Mouse (Mus musculus) ES-E14 (cell line): Measurements from ENCODE around the gene Atf3. TPM values are rescaled to one million over a fixed set of nuclear protein-coding genes. Genes with fewer than 3 reads are reported as not detected.

Source experiments
- DNase-seq: peaks from one replicate; pipeline ENCODE4 v3.0.0-alpha.2; 2013; ENCODE audit warnings: low read depth, low spot score
- H3K27ac ChIP-seq: 2 replicates; pipeline ENCODE4 v1.5.1; 2012; ENCODE audit warnings: low read depth, mild to moderate bottlenecking, low read length, moderate library complexity, mixed read lengths; ENCODE audit not compliant: poor library complexity, insufficient read depth, severe bottlenecking
- H3K36me3 ChIP-seq: 2 replicates; pipeline ENCODE4 v1.6.1; 2012; ENCODE audit warnings: mild to moderate bottlenecking, low read length, moderate library complexity, mixed read lengths; ENCODE audit not compliant: control insufficient read depth, poor library complexity, insufficient read depth, severe bottlenecking
- H3K4me1 ChIP-seq, 2 experiments: fragments of 150-350 bp in 1 of 2; sonication (generic) in 1 of 2; 2 replicates each; pipeline ENCODE4 v1.6.1; 2012; ENCODE audit warnings: low read length in 2 of 2, mild to moderate bottlenecking in 1 of 2, mixed read lengths in 1 of 2; ENCODE audit not compliant: control insufficient read depth in 2 of 2, insufficient read depth in 2 of 2, poor library complexity in 1 of 2
- H3K4me3 ChIP-seq, 2 experiments: fragments of 150-350 bp in 1 of 2; sonication (generic) in 1 of 2; 2 replicates each; pipeline ENCODE4 v1.5.1; 2012; ENCODE audit warnings: low read length in 2 of 2, low read depth in 1 of 2, mild to moderate bottlenecking in 1 of 2, mixed read lengths in 1 of 2; ENCODE audit not compliant: insufficient read depth in 1 of 2, poor library complexity in 1 of 2, severe bottlenecking in 1 of 2
- H3K9ac ChIP-seq: 2 replicates; pipeline ENCODE4 v1.6.1; 2012; ENCODE audit warnings: low read depth, mild to moderate bottlenecking, low read length, mixed read lengths; ENCODE audit not compliant: poor library complexity, insufficient read depth, severe bottlenecking
- H3K9me3 ChIP-seq: fragments of 150-350 bp; sonication (generic); 2 replicates; pipeline ENCODE4 v1.6.1; 2012; ENCODE audit warnings: low read depth, mild to moderate bottlenecking, low read length; ENCODE audit not compliant: control insufficient read depth, insufficient read depth
- CHD2 ChIP-seq: IDR thresholded peaks from 2 replicates; pipeline ENCODE4 v1.6.1; 2014; ENCODE audit warnings: mild to moderate bottlenecking, low read depth, low read length, inconsistent platforms
- HCFC1 ChIP-seq: IDR thresholded peaks from 2 replicates; pipeline ENCODE4 v1.6.1; 2012; ENCODE audit warnings: low read length, inconsistent platforms, borderline replicate concordance; ENCODE audit not compliant: insufficient read depth
- MAFK ChIP-seq: IDR thresholded peaks from 2 replicates; pipeline ENCODE4 v1.6.1; 2014; ENCODE audit warnings: mild to moderate bottlenecking, low read depth, low read length, inconsistent platforms; ENCODE audit not compliant: insufficient read depth
- ZC3H11A ChIP-seq: IDR thresholded peaks from 2 replicates; pipeline ENCODE4 v1.6.1; 2012; ENCODE audit warnings: low read depth, mild to moderate bottlenecking, inconsistent platforms, low read length, borderline replicate concordance
- ZNF384 ChIP-seq: IDR thresholded peaks from 2 replicates; pipeline ENCODE4 v1.6.1; 2012; ENCODE audit warnings: low read depth, low read length, inconsistent platforms
- in situ Hi-C, 2 experiments: fragments of 600-800 bp; cut with MboI; formaldehyde crosslinking; loops; one replicate each; pipeline ENCODE4 v1.15.1; 2025; ENCODE audit warnings: low sequenced_read_pairs in 2 of 2, inconsistent platforms in 1 of 2; ENCODE audit not compliant: unreplicated experiment in 2 of 2
- total RNA-seq: library from RNA; depleted of rRNA; stranded (reverse); fragments of 300-350 nt; gene quantifications from 2 replicates; pipeline ENCODE4 v1.2.3, GENCODE M21; 2012

Atf3 gene
- total RNA-seq, 1 experiment, result 8.0 TPM

GRCm38 (mm10) chr1:191256566-191257350 lies 38.9 kb upstream of the Atf3 start:
- H3K9me3 ChIP-seq, result no peaks in the 10 kb centered on the region
- TF ChIP-seq ZNF384 (no peak), MAFK (no peak), ZC3H11A (no peak), HCFC1 (no peak), CHD2 (no peak)
- H3K27ac ChIP-seq, result no peak overlapping the region
- H3K4me1 ChIP-seq, result peaks cover 0 to 10% of the 10 kb centered on the region in 2 experiments; a peak in 1 of 4 replicates
- no peak overlapping the region for H3K9ac ChIP-seq
- no peak overlapping the region for H3K4me3 ChIP-seq
- in situ Hi-C loops, result no loop called here
- no peaks in the 10 kb centered on the region for H3K36me3 ChIP-seq
- no peak for DNase-seq

- in situ Hi-C loops, result no loop called here
- Histone ChIP-seq H3K4me3 (no peak overlapping the region), H3K9me3 (no peaks in the 10 kb centered on the region), H3K4me1 (peaks cover 0 to 10% of the 10 kb centered on the region in 2 experiments; a peak in 1 of 4 replicates), H3K9ac (no peak overlapping the region), H3K27ac (no peak overlapping the region), H3K36me3 (no peaks in the 10 kb centered on the region)
- no peak for TF ChIP-seq ZC3H11A
- no peak for TF ChIP-seq MAFK
- no peak for TF ChIP-seq HCFC1
- no peak for TF ChIP-seq ZNF384
- TF ChIP-seq CHD2, result no peak
- no peak for DNase-seq
Measured at GRCm38 (mm10) chr1:191256134-191256533, 38.3 kb upstream of the Atf3 start.

- Histone ChIP-seq H3K4me3 (no peak overlapping the region), H3K9ac (no peak overlapping the region), H3K27ac (no peak overlapping the region), H3K36me3 (no peaks in the 10 kb centered on the region), H3K4me1 (peaks cover 0 to 10% of the 10 kb centered on the region in 2 experiments; a peak in 1 of 4 replicates), H3K9me3 (no peaks in the 10 kb centered on the region)
- in situ Hi-C loops, result no loop called here
- DNase-seq, result no peak
- TF ChIP-seq CHD2, result no peak
- TF ChIP-seq HCFC1, result no peak
- TF ChIP-seq MAFK, result no peak
- no peak for TF ChIP-seq ZNF384
Measured at GRCm38 (mm10) chr1:191254448-191254847, 36.6 kb upstream of the Atf3 start.

- no peak for TF ChIP-seq ZC3H11A
- no peak for TF ChIP-seq CHD2
- TF ChIP-seq HCFC1, result no peak
- TF ChIP-seq ZNF384, result no peak
- TF ChIP-seq MAFK, result no peak
- in situ Hi-C loops, result no loop called here
- peaks cover 0 to 10% of the 10 kb centered on the region in 2 experiments; a peak in 1 of 4 replicates for H3K4me1 ChIP-seq
- H3K4me3 ChIP-seq, result no peak overlapping the region
- H3K27ac ChIP-seq, result no peak overlapping the region
- no peaks in the 10 kb centered on the region for H3K9me3 ChIP-seq
- no peaks in the 10 kb centered on the region for H3K36me3 ChIP-seq
- no peak overlapping the region for H3K9ac ChIP-seq
- no peak for DNase-seq
Measured at GRCm38 (mm10) chr1:191253636-191254035, 35.8 kb upstream of the Atf3 start.
